Mouse (Mus musculus) intestine, embryonic 16.5 days (tissue): ENCODE data around the gene Rps17. TPM values are rescaled to one million over a fixed set of nuclear protein-coding genes. Genes with fewer than 3 reads are reported as not detected.

ENCODE experiments used
- ATAC-seq: fragments of 200-750 bp; cut with Nextera tagmentation; 2 replicates; pipeline ENCODE4 v1.8.0; 2017; ENCODE audit warnings: moderate TSS enrichment, moderate library complexity
- H3K27ac ChIP-seq: fragments of 300-500 bp; sonication (generic); 2 replicates; pipeline ENCODE4 v1.5.1; 2014; ENCODE audit warnings: mild to moderate bottlenecking, low read length
- H3K27me3 ChIP-seq: fragments of 300-500 bp; sonication (generic); replicated peaks from 2 replicates; pipeline ENCODE4 v1.6.1; 2014; ENCODE audit warnings: low read length, control low read depth, mixed read lengths; ENCODE audit not compliant: control insufficient read depth, insufficient read depth
- H3K36me3 ChIP-seq: fragments of 300-500 bp; sonication (generic); 2 replicates; pipeline ENCODE4 v1.6.1; 2014; ENCODE audit warnings: low read length, control low read depth; ENCODE audit not compliant: control insufficient read depth, insufficient read depth
- H3K4me1 ChIP-seq: fragments of 300-500 bp; sonication (generic); 2 replicates; pipeline ENCODE4 v1.6.1; 2014; ENCODE audit warnings: low read length, control low read depth, mixed read lengths; ENCODE audit not compliant: control insufficient read depth, insufficient read depth
- H3K4me2 ChIP-seq: fragments of 300-500 bp; sonication (generic); 2 replicates; pipeline ENCODE4 v1.6.1; 2014; ENCODE audit warnings: low read depth, low read length, control low read depth
- H3K4me3 ChIP-seq: fragments of 300-500 bp; sonication (generic); 2 replicates; pipeline ENCODE4 v1.5.1; 2014; ENCODE audit warnings: mild to moderate bottlenecking, low read length
- H3K9ac ChIP-seq: fragments of 300-500 bp; sonication (generic); 2 replicates; pipeline ENCODE4 v1.6.1; 2014; ENCODE audit warnings: low read depth, low read length
- H3K9me3 ChIP-seq: fragments of 300-500 bp; sonication (generic); 2 replicates; pipeline ENCODE4 v1.6.1; 2016; ENCODE audit warnings: low read length, control low read depth; ENCODE audit not compliant: control insufficient read depth
- WGBS: fragments of 180-500 bp; shearing (Covaris S2); extraction: QIAGEN DNeasy Blood & Tissue Kit; methylation state at CpG from one replicate; pipeline ENCODE4 v1.1.7; 2014; 5-methylcytosine and 5-hydroxymethylcytosine counted together
- polyA plus RNA-seq: library from polyadenylated mRNA; unstranded; fragments of >200 nt; fragmentation: Nextera tagmentation; extraction: Ambion mirVana; gene quantifications from 2 replicates; pipeline ENCODE4 v1.2.1, GENCODE M21; 2015

Rps17 gene
- polyA plus RNA-seq, 1 experiment from 2014 or later = 1,136 TPM

DNA sequence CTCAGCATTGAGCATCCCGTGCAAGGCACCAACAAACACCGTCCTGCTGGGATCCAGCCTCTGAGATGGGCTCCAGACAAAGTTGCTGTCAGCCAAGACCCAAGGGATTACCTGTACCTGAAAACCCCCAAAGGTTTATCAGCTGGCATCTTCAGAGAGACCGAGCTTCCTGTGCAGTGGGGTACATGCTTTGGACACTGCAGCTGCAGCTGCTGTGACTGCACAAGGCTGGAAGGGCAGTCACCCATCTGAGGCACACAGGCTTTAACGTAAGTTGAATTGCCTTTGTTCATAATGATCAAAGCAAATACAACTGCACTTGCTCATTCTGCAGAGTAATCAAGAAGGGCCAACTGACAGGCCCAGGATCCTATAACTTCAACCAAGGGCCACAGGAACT lies 6.8 kb upstream of the Rps17 start:
- no peak overlapping the region for H3K27ac ChIP-seq
- no peak for ATAC-seq
- WGBS = 83% methylated on average over 4 of the region's 4 CpGs

DNA sequence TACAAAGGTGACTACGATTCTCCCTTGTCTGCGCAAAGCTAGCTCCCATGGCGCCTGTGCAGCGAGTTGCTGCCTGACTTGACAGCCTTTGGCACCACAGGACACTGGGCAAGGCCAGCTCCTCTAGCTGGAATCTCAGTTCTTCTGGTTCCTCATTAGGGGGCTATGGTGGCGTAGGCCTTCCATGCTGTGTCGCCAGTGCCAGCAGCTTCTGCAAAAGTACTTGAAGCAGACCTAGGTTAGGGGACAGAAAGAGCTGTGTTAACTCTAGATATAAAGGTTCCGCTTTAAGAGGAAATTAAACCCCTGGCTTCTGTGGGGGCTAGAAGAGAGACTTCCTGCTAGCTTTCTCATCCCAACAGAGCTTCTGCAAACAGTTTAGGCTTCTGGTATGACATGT lies 3.2 kb upstream of the Rps17 start:
- no peak for ATAC-seq
- H3K4me2 ChIP-seq = no peak overlapping the region
- H3K4me3 ChIP-seq = no peak overlapping the region
- peaks cover 3% of the 10 kb centered on the region; the same call in 1 of the 2 replicates for H3K36me3 ChIP-seq
- no peaks in the 10 kb centered on the region for H3K9me3 ChIP-seq
- H3K27ac ChIP-seq = no peak overlapping the region
- no peak overlapping the region for H3K9ac ChIP-seq
- H3K4me1 ChIP-seq = peaks cover 8% of the 10 kb centered on the region
- no peaks in the 10 kb centered on the region for H3K27me3 ChIP-seq
- 69% methylated on average over 7 of the region's 7 CpGs for WGBS

More for the DNA sequence above, 6.8 kb upstream of the Rps17 start:
- Histone ChIP-seq H3K4me2 (no peak overlapping the region), H3K4me1 (no peaks in the 10 kb centered on the region), H3K36me3 (no peaks in the 10 kb centered on the region), H3K4me3 (no peak overlapping the region), H3K9ac (no peak overlapping the region), H3K9me3 (no peaks in the 10 kb centered on the region), H3K27me3 (no peaks in the 10 kb centered on the region)

GRCm38 (mm10) chr7:81345447-81346170 lies 555 bp upstream of the Rps17 start:
- Histone ChIP-seq H3K4me1 (peaks cover 16% of the 10 kb centered on the region), H3K36me3 (peaks cover 13% of the 10 kb centered on the region), H3K27me3 (no peaks in the 10 kb centered on the region), H3K9me3 (no peaks in the 10 kb centered on the region), H3K9ac (peak overlapping the region; percentile 69), H3K27ac (no peak overlapping the region), H3K4me2 (peak overlapping the region; percentile 57), H3K4me3 (peak overlapping the region; percentile 96)
- 60% methylated on average over 15 of the region's 15 CpGs for WGBS
- no peak; the same call in 1 of the 2 replicates for ATAC-seq

DNA sequence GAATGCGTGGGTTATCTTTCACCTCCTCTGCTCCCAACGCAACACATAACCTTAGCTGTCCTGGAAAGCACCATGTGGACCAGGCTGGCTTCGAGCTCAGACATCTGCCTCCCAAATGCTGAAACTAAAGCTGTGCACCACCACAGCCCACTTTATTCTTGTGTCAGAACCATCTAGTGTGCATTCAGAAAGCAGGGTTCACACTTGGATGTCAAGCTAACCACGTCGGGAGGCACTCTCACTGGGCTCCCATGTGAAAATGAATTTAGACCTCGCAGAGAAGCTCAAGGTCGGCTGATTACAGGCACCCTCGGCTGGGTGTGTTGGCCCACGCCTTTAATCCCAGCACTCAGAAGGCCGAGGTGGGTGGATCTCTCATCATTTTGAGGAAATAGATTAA lies 1.2 kb downstream of the Rps17 start:
- WGBS = 8% methylated on average over 10 of the region's 10 CpGs
- H3K9ac ChIP-seq = peak overlapping the region; percentile 98
- no peaks in the 10 kb centered on the region for H3K9me3 ChIP-seq
- ATAC-seq = no peak
- H3K27ac ChIP-seq = peak overlapping the region; percentile 41
- peaks cover 19% of the 10 kb centered on the region for H3K4me1 ChIP-seq
- no peaks in the 10 kb centered on the region for H3K27me3 ChIP-seq
- peak overlapping the region; percentile 93 for H3K4me2 ChIP-seq
- peaks cover 19% of the 10 kb centered on the region for H3K36me3 ChIP-seq
- H3K4me3 ChIP-seq = peak overlapping the region; percentile 96

DNA sequence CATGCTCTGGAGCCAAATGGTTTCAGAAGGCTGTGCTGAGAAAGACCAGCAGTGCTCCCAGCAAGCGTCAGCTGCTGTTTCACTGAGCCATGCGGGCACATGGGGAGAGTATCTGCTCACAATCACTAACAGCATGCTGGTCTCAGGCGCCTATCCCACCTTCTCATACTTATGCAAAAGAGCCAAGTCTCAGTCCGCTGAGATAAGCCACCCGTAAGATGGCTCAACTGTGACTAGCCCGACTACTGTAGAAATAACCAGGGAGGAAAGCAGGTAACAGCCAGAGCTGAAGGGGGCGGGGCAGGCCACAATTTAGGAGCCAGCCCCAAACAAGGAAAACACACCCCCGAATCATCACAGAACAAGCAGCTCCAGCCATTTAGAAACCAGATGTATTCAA lies 1.7 kb downstream of the Rps17 start:
- no peaks in the 10 kb centered on the region for H3K27me3 ChIP-seq
- no peak overlapping the region for H3K27ac ChIP-seq
- peak overlapping the region; percentile 98 for H3K9ac ChIP-seq
- H3K4me2 ChIP-seq = peak overlapping the region; percentile 93
- peaks cover 19% of the 10 kb centered on the region for H3K36me3 ChIP-seq
- WGBS = 27% methylated on average over 8 of the region's 8 CpGs
- no peaks in the 10 kb centered on the region for H3K9me3 ChIP-seq
- peak overlapping the region; percentile 96 for H3K4me3 ChIP-seq
- H3K4me1 ChIP-seq = peaks cover 19% of the 10 kb centered on the region
- ATAC-seq = no peak

DNA sequence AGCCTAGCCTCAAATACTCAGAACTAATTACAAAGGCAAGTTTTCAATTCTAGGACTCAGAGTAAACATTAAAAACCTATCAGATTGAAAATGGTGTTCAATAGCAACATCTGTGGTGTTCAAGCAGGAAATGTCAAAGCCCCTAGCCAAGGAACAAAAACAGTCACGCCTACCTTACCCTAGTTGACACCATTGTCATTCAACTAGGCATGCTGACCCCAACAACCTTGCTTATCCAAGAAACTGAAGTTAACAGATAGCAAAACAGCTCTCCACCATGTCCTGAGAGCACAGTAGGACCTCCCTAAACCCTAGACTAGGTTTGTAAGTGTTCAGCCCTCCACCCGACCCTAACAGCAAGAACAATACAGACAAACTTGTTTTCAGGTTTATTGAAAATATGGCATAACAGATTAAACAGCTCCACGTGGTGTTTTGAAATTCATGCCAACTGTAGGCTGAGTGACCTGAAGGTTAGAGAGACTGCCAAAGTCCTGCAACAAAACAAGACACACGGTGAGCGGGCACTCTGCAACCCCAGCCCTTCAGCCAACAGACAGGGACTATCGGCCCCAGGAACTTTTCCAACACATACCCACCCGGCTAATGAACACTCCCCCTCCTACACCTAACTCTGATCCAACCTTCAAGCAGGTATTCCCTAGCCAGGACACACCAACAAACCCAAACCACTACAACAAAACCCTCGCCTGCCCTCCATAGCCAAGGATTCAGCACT lies 2.5 kb downstream of the Rps17 start:
- Histone ChIP-seq H3K9ac (peak overlapping the region; percentile 98; the same call in 1 of the 2 replicates), H3K36me3 (peaks cover 21% of the 10 kb centered on the region), H3K4me3 (peak overlapping the region; percentile 96), H3K27me3 (no peaks in the 10 kb centered on the region), H3K4me2 (peak overlapping the region; percentile 93), H3K27ac (no peak overlapping the region), H3K9me3 (no peaks in the 10 kb centered on the region), H3K4me1 (peaks cover 19% of the 10 kb centered on the region)
- ATAC-seq = no peak
- 70% methylated on average over 8 of the region's 8 CpGs for WGBS

DNA sequence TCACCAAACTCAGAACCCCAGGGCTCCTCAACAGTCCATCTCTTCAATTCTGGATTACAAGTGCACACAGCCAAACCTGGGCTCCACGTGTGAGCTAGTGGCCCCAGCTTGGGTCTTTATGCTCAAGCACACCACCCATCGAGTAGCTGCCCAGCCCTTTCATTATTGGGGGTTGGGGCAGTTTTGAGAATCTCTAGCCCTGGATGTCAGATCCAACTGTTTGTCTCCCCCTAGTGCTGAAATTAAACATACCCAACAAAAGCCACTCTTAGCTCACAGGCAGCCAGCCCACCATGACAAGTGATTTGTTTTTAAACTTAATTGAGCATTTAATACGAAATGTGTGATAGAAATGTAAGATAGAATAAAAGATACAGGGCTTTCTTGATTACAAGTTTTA lies 3.5 kb downstream of the Rps17 start:
- no peak for ATAC-seq
- Histone ChIP-seq H3K4me3 (no peak overlapping the region), H3K9me3 (no peaks in the 10 kb centered on the region), H3K27me3 (no peaks in the 10 kb centered on the region), H3K4me1 (peaks cover 19% of the 10 kb centered on the region), H3K9ac (no peak overlapping the region), H3K36me3 (peaks cover 21% of the 10 kb centered on the region), H3K4me2 (no peak overlapping the region), H3K27ac (no peak overlapping the region)
- 52% methylated on average over 3 of the region's 3 CpGs for WGBS

GRCm38 (mm10) chr7:81339783-81340182 lies 5.3 kb downstream of the Rps17 start:
- Histone ChIP-seq H3K9ac (no peak overlapping the region), H3K36me3 (peaks cover 21% of the 10 kb centered on the region), H3K27me3 (no peaks in the 10 kb centered on the region), H3K4me2 (no peak overlapping the region), H3K9me3 (no peaks in the 10 kb centered on the region), H3K27ac (no peak overlapping the region), H3K4me3 (no peak overlapping the region), H3K4me1 (peaks cover 19% of the 10 kb centered on the region)
- peak; percentile 23; the same call in 1 of the 2 replicates for ATAC-seq
- WGBS = 66% methylated on average over 4 of the region's 4 CpGs

DNA sequence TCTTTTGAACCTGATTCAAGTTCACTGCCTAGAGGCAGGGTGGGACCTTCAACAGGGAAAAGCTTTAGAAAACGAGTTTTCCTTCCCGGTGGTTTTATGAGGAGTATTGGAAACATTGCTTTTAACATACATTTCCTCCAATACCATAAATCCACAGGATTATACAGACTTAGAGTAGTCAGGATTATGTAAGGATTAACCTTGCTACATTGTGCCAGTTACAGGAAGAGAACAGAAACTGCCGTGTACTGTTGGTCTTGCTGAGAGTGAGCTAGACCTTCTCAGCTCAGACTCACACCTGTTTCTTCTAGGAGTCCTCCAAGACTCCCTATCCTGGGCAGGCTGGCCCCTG lies 6.6 kb downstream of the Rps17 start:
- Histone ChIP-seq H3K27me3 (no peaks in the 10 kb centered on the region), H3K4me1 (peaks cover 14% of the 10 kb centered on the region), H3K9me3 (no peaks in the 10 kb centered on the region), H3K36me3 (peaks cover 21% of the 10 kb centered on the region), H3K4me2 (no peak overlapping the region), H3K4me3 (no peak overlapping the region), H3K9ac (no peak overlapping the region), H3K27ac (no peak overlapping the region)
- 84% methylated on average over 3 of the region's 3 CpGs for WGBS
- no peak for ATAC-seq
